Mouse (Mus musculus): Measurements from ENCODE around the gene Polr2h. TPM values are rescaled to one million over a fixed set of nuclear protein-coding genes. Genes with fewer than 3 reads are reported as not detected.

The Polr2h gene
- polyA plus RNA-seq, 1 experiment from 2014 or later, result 58.4 TPM

- ATAC-seq (ENCODE audit: insufficient number of reproducible peaks, insufficient read depth, low FRiP score, low read depth), result no peak
Observed at GRCm38 (mm10) chr16:20756052-20756451, 38.6 kb downstream of the Polr2h start.

GRCm38 (mm10) chr16:20757385-20757784 is 39.9 kb downstream of the Polr2h start:
- Histone ChIP-seq H3K27me3 (ENCODE audit: control insufficient read depth, insufficient read depth, low read length) (no peaks in the 10 kb centered on the region), H3K4me3 (ENCODE audit: control insufficient read depth in 1 of 2, insufficient read depth in 1 of 2, low read depth in 1 of 2, low read length in 2 of 2) (no peak overlapping the region), H3K4me2 (ENCODE audit: low read length) (no peak overlapping the region), H3K9ac (ENCODE audit: low read length) (no peak overlapping the region), H3K4me1 (ENCODE audit: control insufficient read depth in 2 of 2, insufficient read depth in 2 of 2, low read length in 2 of 2) (no peaks in the 10 kb centered on the region), H3K9me3 (ENCODE audit: control insufficient read depth, low read length) (no peaks in the 10 kb centered on the region; the same call in 1 of the 2 replicates), H3K36me3 (ENCODE audit: control insufficient read depth, insufficient read depth, low read length) (no peaks in the 10 kb centered on the region), H3K27ac (replicated peaks in 1 of 2; ENCODE audit: control insufficient read depth in 1 of 2, insufficient read depth in 1 of 2, low read depth in 2 of 2, low read length in 2 of 2) (no peak overlapping the region)
- WGBS, result 66% methylated on average over 1 of the region's 1 CpGs
- ATAC-seq (ENCODE audit: insufficient number of reproducible peaks, insufficient read depth, low FRiP score, low read depth), result no peak

More at GRCm38 (mm10) chr16:20756052-20756451, 38.6 kb downstream of the Polr2h start:
- Histone ChIP-seq H3K9ac (ENCODE audit: low read length) (no peak overlapping the region), H3K9me3 (ENCODE audit: control insufficient read depth, low read length) (no peaks in the 10 kb centered on the region; the same call in 1 of the 2 replicates), H3K4me2 (ENCODE audit: low read length) (no peak overlapping the region), H3K27me3 (ENCODE audit: control insufficient read depth, insufficient read depth, low read length) (no peaks in the 10 kb centered on the region), H3K4me1 (ENCODE audit: control insufficient read depth in 2 of 2, insufficient read depth in 2 of 2, low read length in 2 of 2) (no peaks in the 10 kb centered on the region), H3K36me3 (ENCODE audit: control insufficient read depth, insufficient read depth, low read length) (no peaks in the 10 kb centered on the region), H3K27ac (replicated peaks in 1 of 2; ENCODE audit: control insufficient read depth in 1 of 2, insufficient read depth in 1 of 2, low read depth in 2 of 2, low read length in 2 of 2) (no peak overlapping the region), H3K4me3 (ENCODE audit: control insufficient read depth in 1 of 2, insufficient read depth in 1 of 2, low read depth in 1 of 2, low read length in 2 of 2) (no peak overlapping the region)
- WGBS, result 79% methylated on average over 5 of the region's 5 CpGs

GRCm38 (mm10) chr16:20761681-20762080 is 44.2 kb downstream of the Polr2h start:
- Histone ChIP-seq H3K27me3 (ENCODE audit: control insufficient read depth, insufficient read depth, low read length) (no peaks in the 10 kb centered on the region), H3K27ac (replicated peaks in 1 of 2; ENCODE audit: control insufficient read depth in 1 of 2, insufficient read depth in 1 of 2, low read depth in 2 of 2, low read length in 2 of 2) (no peak overlapping the region), H3K36me3 (ENCODE audit: control insufficient read depth, insufficient read depth, low read length) (no peaks in the 10 kb centered on the region), H3K9ac (ENCODE audit: low read length) (no peak overlapping the region), H3K4me2 (ENCODE audit: low read length) (no peak overlapping the region), H3K9me3 (ENCODE audit: control insufficient read depth, low read length) (no peaks in the 10 kb centered on the region), H3K4me3 (ENCODE audit: control insufficient read depth in 1 of 2, insufficient read depth in 1 of 2, low read depth in 1 of 2, low read length in 2 of 2) (no peak overlapping the region), H3K4me1 (ENCODE audit: control insufficient read depth in 2 of 2, insufficient read depth in 2 of 2, low read length in 2 of 2) (no peaks in the 10 kb centered on the region)
- ATAC-seq (ENCODE audit: insufficient number of reproducible peaks, insufficient read depth, low FRiP score, low read depth), result no peak
- 8% methylated on average over 3 of the region's 3 CpGs for WGBS

- H3K36me3 ChIP-seq (ENCODE audit: control insufficient read depth, insufficient read depth, low read length), result no peaks in the 10 kb centered on the region
- no peak for ATAC-seq (ENCODE audit: insufficient number of reproducible peaks, insufficient read depth, low FRiP score, low read depth)
- no peak overlapping the region for H3K9ac ChIP-seq (ENCODE audit: low read length)
- 41% methylated on average over 9 of the region's 9 CpGs for WGBS
- no peaks in the 10 kb centered on the region for H3K27me3 ChIP-seq (ENCODE audit: control insufficient read depth, insufficient read depth, low read length)
- no peaks in the 10 kb centered on the region for H3K9me3 ChIP-seq (ENCODE audit: control insufficient read depth, low read length)
- no peak overlapping the region for H3K27ac ChIP-seq (replicated peaks in 1 of 2; ENCODE audit: control insufficient read depth in 1 of 2, insufficient read depth in 1 of 2, low read depth in 2 of 2, low read length in 2 of 2)
- no peak overlapping the region for H3K4me3 ChIP-seq (ENCODE audit: control insufficient read depth in 1 of 2, insufficient read depth in 1 of 2, low read depth in 1 of 2, low read length in 2 of 2)
- no peak overlapping the region for H3K4me2 ChIP-seq (ENCODE audit: low read length)
- no peaks in the 10 kb centered on the region for H3K4me1 ChIP-seq (ENCODE audit: control insufficient read depth in 2 of 2, insufficient read depth in 2 of 2, low read length in 2 of 2)
Observed at GRCm38 (mm10) chr16:20765244-20765643, 47.8 kb downstream of the Polr2h start.

Other genes starting within 250 kb of the Polr2h start
- gene Eif2b5, start 218.8 kb upstream of the Polr2h start, polyA plus RNA-seq (2014; fragmentation: Nextera tagmentation; extraction: Ambion mirVana), result 67.3 and 69.6 TPM in 2 replicates
- 20.7 and 21.0 TPM in 2 replicates for gene Dvl3, start 200.7 kb upstream of the Polr2h start, polyA plus RNA-seq (2014; fragmentation: Nextera tagmentation; extraction: Ambion mirVana)
- 451 and 502 TPM in 2 replicates for gene Ap2m1, start 182.2 kb upstream of the Polr2h start, polyA plus RNA-seq (2014; fragmentation: Nextera tagmentation; extraction: Ambion mirVana)
- gene Abcf3, start 169.1 kb upstream of the Polr2h start, polyA plus RNA-seq (2014; fragmentation: Nextera tagmentation; extraction: Ambion mirVana), result 37.1 and 46.0 TPM in 2 replicates
- gene Vwa5b2, start 128.2 kb upstream of the Polr2h start, polyA plus RNA-seq (2014; fragmentation: Nextera tagmentation; extraction: Ambion mirVana), result 0.23 and 0.54 TPM in 2 replicates
- 19.4 TPM in 2 replicates for gene Eef1akmt4, start 106.1 kb upstream of the Polr2h start, polyA plus RNA-seq (2014; fragmentation: Nextera tagmentation; extraction: Ambion mirVana)
- gene Gm49333, start 106.1 kb upstream of the Polr2h start, polyA plus RNA-seq (2014; fragmentation: Nextera tagmentation; extraction: Ambion mirVana), result 0.14 TPM in 1 of 2 replicates, not detected in the other
- gene Alg3, start 105.9 kb upstream of the Polr2h start, polyA plus RNA-seq (2014; fragmentation: Nextera tagmentation; extraction: Ambion mirVana), result 29.3 and 31.4 TPM in 2 replicates
- 0.40 and 0.57 TPM in 2 replicates for gene Camk2n2, start 96.4 kb upstream of the Polr2h start, polyA plus RNA-seq (2014; fragmentation: Nextera tagmentation; extraction: Ambion mirVana)
- 0.22 and 0.53 TPM in 2 replicates for gene Ece2, start 87.8 kb upstream of the Polr2h start, polyA plus RNA-seq (2014; fragmentation: Nextera tagmentation; extraction: Ambion mirVana)
- gene Psmd2, start 66.0 kb upstream of the Polr2h start, polyA plus RNA-seq (2014; fragmentation: Nextera tagmentation; extraction: Ambion mirVana), result 217 and 231 TPM in 2 replicates
- gene Eif4g1, start 49.4 kb upstream of the Polr2h start, polyA plus RNA-seq (2014; fragmentation: Nextera tagmentation; extraction: Ambion mirVana), result 96.6 and 107 TPM in 2 replicates
- gene Fam131a, start 24.4 kb upstream of the Polr2h start, polyA plus RNA-seq (2014; fragmentation: Nextera tagmentation; extraction: Ambion mirVana), result 7.1 and 7.2 TPM in 2 replicates
- gene Clcn2, start 81 bp downstream of the Polr2h start, polyA plus RNA-seq (2014; fragmentation: Nextera tagmentation; extraction: Ambion mirVana), result 4.0 and 5.1 TPM in 2 replicates
- gene Chrd, start 15.5 kb downstream of the Polr2h start, polyA plus RNA-seq (2014; fragmentation: Nextera tagmentation; extraction: Ambion mirVana), result 0.67 and 0.70 TPM in 2 replicates
- 0.34 TPM in 1 of 2 replicates, not detected in the other for gene Thpo, start 16.8 kb downstream of the Polr2h start, polyA plus RNA-seq (2014; fragmentation: Nextera tagmentation; extraction: Ambion mirVana)